Mouse (Mus musculus): Measurements from ENCODE around the gene Tab1.

DNA sequence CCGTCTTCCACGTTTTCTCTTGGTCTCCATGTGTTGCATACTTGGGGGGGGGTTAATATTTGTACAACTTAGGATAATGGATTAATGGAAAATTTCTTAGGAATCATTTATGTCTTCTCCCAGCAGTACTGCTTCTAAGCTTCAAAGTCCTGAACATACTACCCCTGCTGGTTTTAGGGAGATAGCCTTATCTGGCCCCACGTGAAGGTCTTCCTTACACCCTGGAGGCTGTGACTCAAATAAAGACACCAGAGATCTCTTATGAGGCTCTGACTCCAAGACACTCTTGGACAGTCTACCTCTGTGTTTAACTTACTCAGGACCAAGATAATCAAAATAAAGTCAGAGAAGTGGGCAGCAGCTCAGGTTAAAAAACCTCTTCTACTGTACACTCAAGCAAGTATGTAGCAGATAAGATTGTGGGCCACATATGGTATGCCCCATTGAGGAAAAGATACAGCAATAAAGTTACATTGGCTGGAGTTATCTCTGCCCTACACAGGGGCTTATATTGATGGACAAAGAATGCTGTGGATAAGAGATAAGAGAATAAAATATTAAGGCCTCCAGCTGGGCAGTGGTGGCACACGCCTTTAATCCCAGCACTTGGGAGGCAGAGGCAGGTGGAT is 49.3 kb downstream of the Tab1 start:
- TF ChIP-seq EP300 (IDR thresholded peaks at IDR 0.05; ENCODE audit: low read depth) (no peak), CTCF (IDR thresholded peaks at IDR 0.05; ENCODE audit: low read depth) (no peak)
